Mouse (Mus musculus) cerebellum, adult 18-20 months (tissue): ENCODE measurements around the gene Cadps2.
A peak's percentile ranks its signal among the peaks of the same experiment; 100 is the strongest.

Source experiments
- DNase-seq, 2 experiments: peaks; one replicate each; pipeline ENCODE4 v3.0.0; 2021

Cadps2 gene

GRCm38 (mm10) chr6:23523710-23524109 is 315.5 kb downstream of the Cadps2 start:
- no peak for DNase-seq

- peak; percentile 64 to 66 for DNase-seq
Measured at GRCm38 (mm10) chr6:23522556-23522955, 316.7 kb downstream of the Cadps2 start.

- DNase-seq, result peak; percentile 30 to 40
Measured at GRCm38 (mm10) chr6:23498611-23499010, 340.6 kb downstream of the Cadps2 start.

- DNase-seq, result peak; percentile 54 to 67
Measured at GRCm38 (mm10) chr6:23491804-23492203, 347.4 kb downstream of the Cadps2 start.

GRCm38 (mm10) chr6:23490431-23490830 is 348.8 kb downstream of the Cadps2 start:
- peak; percentile 56 to 59 for DNase-seq

GRCm38 (mm10) chr6:23489046-23489445 is 350.2 kb downstream of the Cadps2 start:
- no peak for DNase-seq

GRCm38 (mm10) chr6:23472686-23473085 is 366.5 kb downstream of the Cadps2 start:
- DNase-seq, result peak; percentile 62 to 74

- DNase-seq, result no peak
Measured at GRCm38 (mm10) chr6:23471830-23472229, 367.4 kb downstream of the Cadps2 start.

- no peak for DNase-seq
Measured at GRCm38 (mm10) chr6:23467885-23468284, 371.3 kb downstream of the Cadps2 start.

- DNase-seq, result peak; percentile 32 to 41
Measured at GRCm38 (mm10) chr6:23462600-23463280, 376.5 kb downstream of the Cadps2 start.

- peak; percentile 71 to 76 for DNase-seq
Measured at GRCm38 (mm10) chr6:23457748-23458147, 381.5 kb downstream of the Cadps2 start.

GRCm38 (mm10) chr6:23453907-23454306 is 385.3 kb downstream of the Cadps2 start:
- DNase-seq, result peak; percentile 28 to 33

- DNase-seq, result peak in 1 of 2 experiments; percentile 10
Measured at GRCm38 (mm10) chr6:23439897-23440296, 399.3 kb downstream of the Cadps2 start.

GRCm38 (mm10) chr6:23410256-23411049 is 428.8 kb downstream of the Cadps2 start:
- no peak for DNase-seq

- DNase-seq, result no peak
Measured at GRCm38 (mm10) chr6:23394131-23394530, 445.1 kb downstream of the Cadps2 start.

GRCm38 (mm10) chr6:23392711-23393110 is 446.5 kb downstream of the Cadps2 start:
- no peak for DNase-seq

GRCm38 (mm10) chr6:23386711-23387110 is 452.5 kb downstream of the Cadps2 start:
- DNase-seq, result no peak

- DNase-seq, result no peak
Measured at GRCm38 (mm10) chr6:23383004-23383347, 456.2 kb downstream of the Cadps2 start.

- no peak for DNase-seq
Measured at GRCm38 (mm10) chr6:23382283-23383003, 456.8 kb downstream of the Cadps2 start.

- no peak for DNase-seq
Measured at GRCm38 (mm10) chr6:23376327-23376726, 462.9 kb downstream of the Cadps2 start.

- DNase-seq, result no peak
Measured at GRCm38 (mm10) chr6:23361842-23362451, 477.3 kb downstream of the Cadps2 start.

- DNase-seq, result no peak
Measured at GRCm38 (mm10) chr6:23360596-23360995, 478.6 kb downstream of the Cadps2 start.

- DNase-seq, result no peak
Measured at GRCm38 (mm10) chr6:23356141-23356540, 483.1 kb downstream of the Cadps2 start.
